Mouse (Mus musculus): ENCODE data around the gene Cep89. TPM values are rescaled to one million over a fixed set of nuclear protein-coding genes. Genes with fewer than 3 reads are reported as not detected.

Gene Cep89
- polyA plus RNA-seq, 1 experiment from 2014 or later = 10.3 TPM

- TF ChIP-seq CTCF (IDR thresholded peaks at IDR 0.05; ENCODE audit: low read depth) (no peak), EP300 (IDR thresholded peaks at IDR 0.05; ENCODE audit: low read depth) (no peak)
- Histone ChIP-seq H3K27ac (ENCODE audit: low read depth) (no peak overlapping the region), H3K4me3 (ENCODE audit: low read depth, low read length) (no peak overlapping the region), H3K9me3 (ENCODE audit: low read length) (no peaks in the 10 kb centered on the region), H3K27me3 (ENCODE audit: insufficient read depth, low read length) (no peaks in the 10 kb centered on the region), H3K4me1 (ENCODE audit: insufficient read depth) (peaks cover 8% of the 10 kb centered on the region; the same call in 1 of the 2 replicates), H3K4me2 (ENCODE audit: low read depth, low read length) (no peak overlapping the region), H3K9ac (replicated peaks) (no peak overlapping the region), H3K36me3 (replicated peaks; ENCODE audit: insufficient read depth, low read length) (no peaks in the 10 kb centered on the region)
- ATAC-seq (no peak), DNase-seq (no peak)
- WGBS (ENCODE audit: insufficient replicate concordance) = 92% methylated on average over 15 of the region's 15 CpGs
Measured at GRCm38 (mm10) chr7:35353306-35353705, 43.5 kb upstream of the Cep89 start.

GRCm38 (mm10) chr7:35355303-35355872, 41.4 kb upstream of the Cep89 start:
- Histone ChIP-seq H3K4me1 (ENCODE audit: insufficient read depth) (no peaks in the 10 kb centered on the region), H3K27ac (ENCODE audit: low read depth) (no peak overlapping the region; the same call in 1 of the 2 replicates), H3K9me3 (ENCODE audit: low read length) (no peaks in the 10 kb centered on the region), H3K4me3 (ENCODE audit: low read depth, low read length) (no peak overlapping the region), H3K9ac (replicated peaks) (no peak overlapping the region), H3K27me3 (ENCODE audit: insufficient read depth, low read length) (no peaks in the 10 kb centered on the region), H3K4me2 (ENCODE audit: low read depth, low read length) (no peak overlapping the region), H3K36me3 (replicated peaks; ENCODE audit: insufficient read depth, low read length) (no peaks in the 10 kb centered on the region)
- ATAC-seq = peak; percentile 38
- no peak for TF ChIP-seq EP300 (IDR thresholded peaks at IDR 0.05; ENCODE audit: low read depth)
- no peak for TF ChIP-seq CTCF (IDR thresholded peaks at IDR 0.05; ENCODE audit: low read depth)
- DNase-seq = no peak
- WGBS (ENCODE audit: insufficient replicate concordance) = 50% methylated on average over 5 of the region's 5 CpGs

GRCm38 (mm10) chr7:35357621-35358020, 39.2 kb upstream of the Cep89 start:
- H3K9me3 ChIP-seq (ENCODE audit: low read length) = no peaks in the 10 kb centered on the region
- no peak overlapping the region for H3K4me2 ChIP-seq (ENCODE audit: low read depth, low read length)
- ATAC-seq (no peak), DNase-seq (no peak)
- H3K27ac ChIP-seq (ENCODE audit: low read depth) = no peak overlapping the region
- WGBS (ENCODE audit: insufficient replicate concordance) = 86% methylated on average over 12 of the region's 12 CpGs
- no peak overlapping the region for H3K4me3 ChIP-seq (ENCODE audit: low read depth, low read length)
- no peaks in the 10 kb centered on the region for H3K4me1 ChIP-seq (ENCODE audit: insufficient read depth)
- no peaks in the 10 kb centered on the region for H3K36me3 ChIP-seq (replicated peaks; ENCODE audit: insufficient read depth, low read length)
- no peaks in the 10 kb centered on the region for H3K27me3 ChIP-seq (ENCODE audit: insufficient read depth, low read length)
- H3K9ac ChIP-seq (replicated peaks) = no peak overlapping the region
- no peak for TF ChIP-seq EP300 (IDR thresholded peaks at IDR 0.05; ENCODE audit: low read depth)
- no peak for TF ChIP-seq CTCF (IDR thresholded peaks at IDR 0.05; ENCODE audit: low read depth)

- no peak for DNase-seq
- H3K4me3 ChIP-seq (ENCODE audit: low read depth, low read length) = no peak overlapping the region
- TF ChIP-seq CTCF (IDR thresholded peaks at IDR 0.05; ENCODE audit: low read depth) (no peak), EP300 (IDR thresholded peaks at IDR 0.05; ENCODE audit: low read depth) (no peak)
- H3K36me3 ChIP-seq (replicated peaks; ENCODE audit: insufficient read depth, low read length) = peaks cover 6% of the 10 kb centered on the region; the same call in 1 of the 2 replicates
- H3K4me1 ChIP-seq (ENCODE audit: insufficient read depth) = no peaks in the 10 kb centered on the region
- H3K27ac ChIP-seq (ENCODE audit: low read depth) = no peak overlapping the region
- no peak overlapping the region for H3K9ac ChIP-seq (replicated peaks)
- no peaks in the 10 kb centered on the region for H3K9me3 ChIP-seq (ENCODE audit: low read length)
- no peak overlapping the region for H3K4me2 ChIP-seq (ENCODE audit: low read depth, low read length)
- ATAC-seq = no peak
- no peaks in the 10 kb centered on the region for H3K27me3 ChIP-seq (ENCODE audit: insufficient read depth, low read length)
- WGBS (ENCODE audit: insufficient replicate concordance) = 57% methylated on average over 5 of the region's 5 CpGs
Measured at GRCm38 (mm10) chr7:35362253-35362652, 34.6 kb upstream of the Cep89 start.

- TF ChIP-seq EP300 (IDR thresholded peaks at IDR 0.05; ENCODE audit: low read depth) (no peak), CTCF (IDR thresholded peaks at IDR 0.05; ENCODE audit: low read depth) (no peak)
- no peak for DNase-seq
- Histone ChIP-seq H3K9ac (replicated peaks) (no peak overlapping the region), H3K4me2 (ENCODE audit: low read depth, low read length) (no peak overlapping the region), H3K9me3 (ENCODE audit: low read length) (no peaks in the 10 kb centered on the region), H3K4me1 (ENCODE audit: insufficient read depth) (no peaks in the 10 kb centered on the region), H3K4me3 (ENCODE audit: low read depth, low read length) (no peak overlapping the region), H3K36me3 (replicated peaks; ENCODE audit: insufficient read depth, low read length) (peaks cover 9% of the 10 kb centered on the region), H3K27me3 (ENCODE audit: insufficient read depth, low read length) (no peaks in the 10 kb centered on the region), H3K27ac (ENCODE audit: low read depth) (no peak overlapping the region)
- 63% methylated on average over 5 of the region's 5 CpGs for WGBS (ENCODE audit: insufficient replicate concordance)
- ATAC-seq = peak; percentile 38; the same call in 1 of the 2 replicates
Measured at GRCm38 (mm10) chr7:35362868-35363267, 34.0 kb upstream of the Cep89 start.

- Histone ChIP-seq H3K27me3 (ENCODE audit: insufficient read depth, low read length) (no peaks in the 10 kb centered on the region), H3K9me3 (ENCODE audit: low read length) (no peaks in the 10 kb centered on the region), H3K9ac (replicated peaks) (no peak overlapping the region), H3K27ac (ENCODE audit: low read depth) (no peak overlapping the region), H3K4me2 (ENCODE audit: low read depth, low read length) (no peak overlapping the region), H3K36me3 (replicated peaks; ENCODE audit: insufficient read depth, low read length) (peaks cover 9% of the 10 kb centered on the region), H3K4me1 (ENCODE audit: insufficient read depth) (no peaks in the 10 kb centered on the region), H3K4me3 (ENCODE audit: low read depth, low read length) (no peak overlapping the region)
- TF ChIP-seq CTCF (IDR thresholded peaks at IDR 0.05; ENCODE audit: low read depth) (no peak), EP300 (IDR thresholded peaks at IDR 0.05; ENCODE audit: low read depth) (no peak)
- ATAC-seq = no peak
- 74% methylated on average over 12 of the region's 12 CpGs for WGBS (ENCODE audit: insufficient replicate concordance)
- no peak for DNase-seq
Measured at GRCm38 (mm10) chr7:35365161-35365910, 31.5 kb upstream of the Cep89 start.
